Mouse (Mus musculus): ENCODE measurements at regions not wholly inside any gene's neighbourhood (a gene's known extent, or its start where the extent isn't known, plus 50 kb on each side); places are given as distances from the start of the nearest gene placed in this dataset.

- DNase-seq (ENCODE audit: low spot score): no peak
Measured at GRCm38 (mm10) chr13:48171994-48172393, 89.0 kb upstream of the Id4 start.

- DNase-seq (ENCODE audit: low spot score): no peak
Measured at GRCm38 (mm10) chr13:48192476-48192875, 68.6 kb upstream of the Id4 start.

- DNase-seq (ENCODE audit: low spot score): no peak
Measured at GRCm38 (mm10) chr13:48193942-48194341, 67.1 kb upstream of the Id4 start.

- no peak for DNase-seq (ENCODE audit: low spot score)
Measured at GRCm38 (mm10) chr13:48207824-48208223, 53.2 kb upstream of the Id4 start.

Data from retina, embryonic 14.5 days (tissue).